Mouse (Mus musculus): ENCODE data around the gene Tcf15. TPM values are rescaled to one million over a fixed set of nuclear protein-coding genes. Genes with fewer than 3 reads are reported as not detected.
A peak's percentile ranks its signal among the peaks of the same experiment; 100 is the strongest.

Gene Tcf15
- total RNA-seq, 1 experiment from 2014 or later = 10.6 TPM

- ATAC-seq (replicated peaks in 1 of 2; ENCODE audit: insufficient read depth in 1 of 2, low FRiP score in 2 of 2, low TSS enrichment in 1 of 2, low read depth in 1 of 2, poor library complexity in 2 of 2, severe bottlenecking in 2 of 2) = no peak
Measured at GRCm38 (mm10) chr2:152149891-152150290, 6.5 kb downstream of the Tcf15 start.

GRCm38 (mm10) chr2:152150373-152150772 is 7.0 kb downstream of the Tcf15 start:
- ATAC-seq (replicated peaks in 1 of 2; ENCODE audit: insufficient read depth in 1 of 2, low FRiP score in 2 of 2, low TSS enrichment in 1 of 2, low read depth in 1 of 2, poor library complexity in 2 of 2, severe bottlenecking in 2 of 2) = no peak

- ATAC-seq (replicated peaks in 1 of 2; ENCODE audit: insufficient read depth in 1 of 2, low FRiP score in 2 of 2, low TSS enrichment in 1 of 2, low read depth in 1 of 2, poor library complexity in 2 of 2, severe bottlenecking in 2 of 2) = no peak
Measured at GRCm38 (mm10) chr2:152153361-152153760, 10.0 kb downstream of the Tcf15 start.

GRCm38 (mm10) chr2:152155414-152156208 is 12.2 kb downstream of the Tcf15 start:
- ATAC-seq (replicated peaks in 1 of 2; ENCODE audit: insufficient read depth in 1 of 2, low FRiP score in 2 of 2, low TSS enrichment in 1 of 2, low read depth in 1 of 2, poor library complexity in 2 of 2, severe bottlenecking in 2 of 2) = peak; percentile 79 to 93

GRCm38 (mm10) chr2:152156471-152156870 is 13.1 kb downstream of the Tcf15 start:
- ATAC-seq (replicated peaks in 1 of 2; ENCODE audit: insufficient read depth in 1 of 2, low FRiP score in 2 of 2, low TSS enrichment in 1 of 2, low read depth in 1 of 2, poor library complexity in 2 of 2, severe bottlenecking in 2 of 2) = no peak

- ATAC-seq (replicated peaks in 1 of 2; ENCODE audit: insufficient read depth in 1 of 2, low FRiP score in 2 of 2, low TSS enrichment in 1 of 2, low read depth in 1 of 2, poor library complexity in 2 of 2, severe bottlenecking in 2 of 2) = no peak
Measured at GRCm38 (mm10) chr2:152159487-152159886, 16.1 kb downstream of the Tcf15 start.

GRCm38 (mm10) chr2:152166257-152166656 is 22.9 kb downstream of the Tcf15 start:
- ATAC-seq (replicated peaks in 1 of 2; ENCODE audit: insufficient read depth in 1 of 2, low FRiP score in 2 of 2, low TSS enrichment in 1 of 2, low read depth in 1 of 2, poor library complexity in 2 of 2, severe bottlenecking in 2 of 2) = no peak

GRCm38 (mm10) chr2:152167851-152168290 is 24.5 kb downstream of the Tcf15 start:
- ATAC-seq (replicated peaks in 1 of 2; ENCODE audit: insufficient read depth in 1 of 2, low FRiP score in 2 of 2, low TSS enrichment in 1 of 2, low read depth in 1 of 2, poor library complexity in 2 of 2, severe bottlenecking in 2 of 2) = peak; percentile 76 to 88

GRCm38 (mm10) chr2:152169377-152169776 is 26.0 kb downstream of the Tcf15 start:
- ATAC-seq (replicated peaks in 1 of 2; ENCODE audit: insufficient read depth in 1 of 2, low FRiP score in 2 of 2, low TSS enrichment in 1 of 2, low read depth in 1 of 2, poor library complexity in 2 of 2, severe bottlenecking in 2 of 2) = no peak; a peak in 1 of 4 replicates

GRCm38 (mm10) chr2:152174861-152175260 is 31.5 kb downstream of the Tcf15 start:
- ATAC-seq (replicated peaks in 1 of 2; ENCODE audit: insufficient read depth in 1 of 2, low FRiP score in 2 of 2, low TSS enrichment in 1 of 2, low read depth in 1 of 2, poor library complexity in 2 of 2, severe bottlenecking in 2 of 2) = no peak

GRCm38 (mm10) chr2:152176659-152177058 is 33.3 kb downstream of the Tcf15 start:
- no peak for ATAC-seq (replicated peaks in 1 of 2; ENCODE audit: insufficient read depth in 1 of 2, low FRiP score in 2 of 2, low TSS enrichment in 1 of 2, low read depth in 1 of 2, poor library complexity in 2 of 2, severe bottlenecking in 2 of 2)

GRCm38 (mm10) chr2:152177162-152177805 is 33.9 kb downstream of the Tcf15 start:
- no peak; a peak in 1 of 4 replicates for ATAC-seq (replicated peaks in 1 of 2; ENCODE audit: insufficient read depth in 1 of 2, low FRiP score in 2 of 2, low TSS enrichment in 1 of 2, low read depth in 1 of 2, poor library complexity in 2 of 2, severe bottlenecking in 2 of 2)

- ATAC-seq (replicated peaks in 1 of 2; ENCODE audit: insufficient read depth in 1 of 2, low FRiP score in 2 of 2, low TSS enrichment in 1 of 2, low read depth in 1 of 2, poor library complexity in 2 of 2, severe bottlenecking in 2 of 2) = no peak
Measured at GRCm38 (mm10) chr2:152177806-152178170, 34.4 kb downstream of the Tcf15 start.

GRCm38 (mm10) chr2:152178345-152178744 is 35.0 kb downstream of the Tcf15 start:
- no peak for ATAC-seq (replicated peaks in 1 of 2; ENCODE audit: insufficient read depth in 1 of 2, low FRiP score in 2 of 2, low TSS enrichment in 1 of 2, low read depth in 1 of 2, poor library complexity in 2 of 2, severe bottlenecking in 2 of 2)

GRCm38 (mm10) chr2:152179301-152179700 is 35.9 kb downstream of the Tcf15 start:
- ATAC-seq (replicated peaks in 1 of 2; ENCODE audit: insufficient read depth in 1 of 2, low FRiP score in 2 of 2, low TSS enrichment in 1 of 2, low read depth in 1 of 2, poor library complexity in 2 of 2, severe bottlenecking in 2 of 2) = no peak

GRCm38 (mm10) chr2:152180323-152180722 is 37.0 kb downstream of the Tcf15 start:
- ATAC-seq (replicated peaks in 1 of 2; ENCODE audit: insufficient read depth in 1 of 2, low FRiP score in 2 of 2, low TSS enrichment in 1 of 2, low read depth in 1 of 2, poor library complexity in 2 of 2, severe bottlenecking in 2 of 2) = no peak

- peak; percentile 56 to 69; a peak in 2 of 4 replicates for ATAC-seq (replicated peaks in 1 of 2; ENCODE audit: insufficient read depth in 1 of 2, low FRiP score in 2 of 2, low TSS enrichment in 1 of 2, low read depth in 1 of 2, poor library complexity in 2 of 2, severe bottlenecking in 2 of 2)
Measured at GRCm38 (mm10) chr2:152187132-152187531, 43.8 kb downstream of the Tcf15 start.

- ATAC-seq (replicated peaks in 1 of 2; ENCODE audit: insufficient read depth in 1 of 2, low FRiP score in 2 of 2, low TSS enrichment in 1 of 2, low read depth in 1 of 2, poor library complexity in 2 of 2, severe bottlenecking in 2 of 2) = no peak
Measured at GRCm38 (mm10) chr2:152189213-152189612, 45.9 kb downstream of the Tcf15 start.

- ATAC-seq (replicated peaks in 1 of 2; ENCODE audit: insufficient read depth in 1 of 2, low FRiP score in 2 of 2, low TSS enrichment in 1 of 2, low read depth in 1 of 2, poor library complexity in 2 of 2, severe bottlenecking in 2 of 2) = no peak
Measured at GRCm38 (mm10) chr2:152189640-152190039, 46.3 kb downstream of the Tcf15 start.

Data from hematopoietic stem cell, adult 5-6 weeks (primary cell).